Mouse (Mus musculus) MEL (cell line): ENCODE results near the gene Vsig10. TPM values are rescaled to one million over a fixed set of nuclear protein-coding genes. Genes with fewer than 3 reads are reported as not detected.

ENCODE experiments used
- DNase-seq: peaks from one replicate; pipeline ENCODE4 v3.0.0; 2011; ENCODE audit warnings: low read depth, low spot score
- H3K27ac ChIP-seq: 2 replicates; pipeline ENCODE4 v1.5.1; 2012; ENCODE audit warnings: low read depth, mild to moderate bottlenecking, control low read depth, low read length, moderate library complexity; ENCODE audit not compliant: control insufficient read depth
- H3K27me3 ChIP-seq, 2 experiments: fragments of 150-350 bp in 1 of 2; sonication (generic) in 1 of 2; 2 replicates each; pipeline ENCODE4 v1.6.1; 2012; ENCODE audit warnings: low read length in 2 of 2, mild to moderate bottlenecking in 2 of 2, improper control_type of control experiment in 1 of 2, moderate library complexity in 1 of 2; ENCODE audit not compliant: insufficient read depth in 2 of 2, control insufficient read depth in 1 of 2
- H3K36me3 ChIP-seq, 2 experiments: 2 replicates each; pipeline ENCODE4 v1.6.1; 2012 to 2014; ENCODE audit warnings: low read length in 2 of 2, improper control_type of control experiment in 1 of 2, inconsistent platforms in 1 of 2, mild to moderate bottlenecking in 1 of 2; ENCODE audit not compliant: insufficient read depth in 2 of 2, control insufficient read depth in 1 of 2
- H3K4me1 ChIP-seq, 2 experiments: fragments of 150-350 bp in 1 of 2; sonication (generic) in 1 of 2; 2 replicates each; pipeline ENCODE4 v1.6.1; 2012; ENCODE audit warnings: low read length in 2 of 2, improper control_type of control experiment in 1 of 2, mild to moderate bottlenecking in 1 of 2; ENCODE audit not compliant: insufficient read depth in 2 of 2, control insufficient read depth in 1 of 2
- H3K4me3 ChIP-seq, 2 experiments: fragments of 150-350 bp in 1 of 2; sonication (generic) in 1 of 2; 2 replicates each; pipeline ENCODE4 v1.5.1; 2012; ENCODE audit warnings: low read depth in 2 of 2, low read length in 2 of 2, mild to moderate bottlenecking in 2 of 2, moderate library complexity in 2 of 2, control low read depth in 1 of 2, improper control_type of control experiment in 1 of 2; ENCODE audit not compliant: control insufficient read depth in 1 of 2, insufficient read depth in 1 of 2
- H3K79me2 ChIP-seq: 2 replicates; pipeline ENCODE4 v1.6.1; 2012; ENCODE audit warnings: mild to moderate bottlenecking, low read length, moderate library complexity; ENCODE audit not compliant: control insufficient read depth, poor library complexity, insufficient read depth
- H3K9ac ChIP-seq: 2 replicates; pipeline ENCODE4 v1.6.1; 2012; ENCODE audit warnings: low read depth, mild to moderate bottlenecking, control low read depth, low read length, moderate library complexity; ENCODE audit not compliant: control insufficient read depth, poor library complexity, severe bottlenecking
- H3K9me3 ChIP-seq: fragments of 150-350 bp; sonication (generic); replicated peaks from 2 replicates; pipeline ENCODE4 v1.6.1; 2012; ENCODE audit warnings: mild to moderate bottlenecking, low read length, improper control_type of control experiment, moderate library complexity; ENCODE audit not compliant: insufficient read depth
- CHD1 ChIP-seq: IDR thresholded peaks from 2 replicates; pipeline ENCODE4 v1.6.1; 2012; ENCODE audit warnings: low read depth, mild to moderate bottlenecking, inconsistent platforms, low read length, improper control_type of control experiment
- CHD2 ChIP-seq: IDR thresholded peaks from 2 replicates; pipeline ENCODE4 v1.6.1; 2011; ENCODE audit warnings: low read length, improper control_type of control experiment
- CTCF ChIP-seq, 3 experiments: IDR thresholded peaks in 2 of 3; conservative IDR thresholded peaks in 1 of 3; 2 replicates each; pipeline ENCODE4 v1.5.1; 2011 to 2012; ENCODE audit warnings: low read length in 3 of 3, low read depth in 2 of 3, mild to moderate bottlenecking in 2 of 3, improper control_type of control experiment in 1 of 3, inconsistent platforms in 1 of 3, mixed read lengths in 1 of 3, moderate library complexity in 1 of 3; ENCODE audit not compliant: control insufficient read depth in 1 of 3, insufficient read depth in 1 of 3, poor library complexity in 1 of 3, severe bottlenecking in 1 of 3
- GABPA ChIP-seq: IDR thresholded peaks from 2 replicates; pipeline ENCODE4 v1.6.1; 2012; ENCODE audit warnings: low read depth, mild to moderate bottlenecking, inconsistent platforms, low read length, improper control_type of control experiment, moderate library complexity
- GATA1 ChIP-seq: IDR thresholded peaks from 2 replicates; pipeline ENCODE4 v1.6.1; 2011; ENCODE audit warnings: low read depth, low read length, improper control_type of control experiment
- HCFC1 ChIP-seq: IDR thresholded peaks from 2 replicates; pipeline ENCODE4 v1.6.1; 2012; ENCODE audit warnings: low read depth, mild to moderate bottlenecking, inconsistent platforms, low read length, improper control_type of control experiment, moderate library complexity
- JUND ChIP-seq: IDR thresholded peaks from 2 replicates; pipeline ENCODE4 v1.6.1; 2011; ENCODE audit warnings: low read depth, mild to moderate bottlenecking, improper control_type of control experiment, low read length
- KAT2A ChIP-seq: conservative IDR thresholded peaks from 2 replicates; pipeline ENCODE4 v1.6.1; 2012; ENCODE audit warnings: low read depth, low read length, improper control_type of control experiment, inconsistent platforms
- MAFK ChIP-seq: IDR thresholded peaks from 2 replicates; pipeline ENCODE4 v1.6.1; 2011; ENCODE audit warnings: low read depth, mild to moderate bottlenecking, low read length, improper control_type of control experiment, borderline replicate concordance
- MAZ ChIP-seq: IDR thresholded peaks from 2 replicates; pipeline ENCODE4 v1.6.1; 2012; ENCODE audit warnings: low read depth, mild to moderate bottlenecking, inconsistent platforms, low read length, improper control_type of control experiment
- MXI1 ChIP-seq: IDR thresholded peaks from 2 replicates; pipeline ENCODE4 v1.6.1; 2011; ENCODE audit warnings: mild to moderate bottlenecking, low read depth, low read length, improper control_type of control experiment
- MYC ChIP-seq: IDR thresholded peaks from 2 replicates; pipeline ENCODE4 v1.6.1; 2011; ENCODE audit warnings: low read depth, mild to moderate bottlenecking, low read length, improper control_type of control experiment, moderate library complexity
- NELFE ChIP-seq: IDR thresholded peaks from 2 replicates; pipeline ENCODE4 v1.6.1; 2011; ENCODE audit warnings: low read depth, low read length, improper control_type of control experiment
- NRF1 ChIP-seq: IDR thresholded peaks from 2 replicates; pipeline ENCODE4 v1.6.1; 2014; ENCODE audit warnings: low read depth, mild to moderate bottlenecking, inconsistent platforms, low read length, improper control_type of control experiment, moderate library complexity; ENCODE audit not compliant: poor library complexity, insufficient read depth, severe bottlenecking
- POLR2A ChIP-seq, 2 experiments: IDR thresholded peaks; 2 replicates each; pipeline ENCODE4 v1.6.1; 2011 to 2012; ENCODE audit warnings: low read length in 2 of 2, mild to moderate bottlenecking in 2 of 2, control low read depth in 1 of 2, improper control_type of control experiment in 1 of 2, low read depth in 1 of 2, moderate library complexity in 1 of 2; ENCODE audit not compliant: control insufficient read depth in 1 of 2, insufficient read depth in 1 of 2, poor library complexity in 1 of 2
- POLR2AphosphoS2 ChIP-seq: IDR thresholded peaks from 2 replicates; pipeline ENCODE4 v1.6.1; 2011; ENCODE audit warnings: low read length, improper control_type of control experiment
- RAD21 ChIP-seq: IDR thresholded peaks from 2 replicates; pipeline ENCODE4 v1.6.1; 2011; ENCODE audit warnings: mild to moderate bottlenecking, low read depth, low read length, improper control_type of control experiment
- RCOR1 ChIP-seq: IDR thresholded peaks from 2 replicates; pipeline ENCODE4 v1.6.1; 2012; ENCODE audit warnings: low read depth, mild to moderate bottlenecking, inconsistent platforms, low read length, improper control_type of control experiment
- SIN3A ChIP-seq: IDR thresholded peaks from 2 replicates; pipeline ENCODE4 v1.6.1; 2012; ENCODE audit warnings: low read length, improper control_type of control experiment, inconsistent platforms
- SMC3 ChIP-seq: IDR thresholded peaks from 2 replicates; pipeline ENCODE4 v1.6.1; 2011; ENCODE audit warnings: low read depth, low read length, improper control_type of control experiment
- TCF12 ChIP-seq: IDR thresholded peaks from 2 replicates; pipeline ENCODE4 v1.6.1; 2014; ENCODE audit warnings: low read depth, mild to moderate bottlenecking, inconsistent platforms, low read length, improper control_type of control experiment, moderate library complexity
- USF2 ChIP-seq, 2 experiments: IDR thresholded peaks; 2 replicates each; pipeline ENCODE4 v1.6.1; 2011 to 2012; ENCODE audit warnings: improper control_type of control experiment in 2 of 2, low read length in 2 of 2, borderline replicate concordance in 1 of 2, inconsistent platforms in 1 of 2, low read depth in 1 of 2, mild to moderate bottlenecking in 1 of 2; ENCODE audit not compliant: insufficient read depth in 1 of 2
- ZC3H11A ChIP-seq: IDR thresholded peaks from 2 replicates; pipeline ENCODE4 v1.6.1; 2012; ENCODE audit warnings: low read depth, mild to moderate bottlenecking, inconsistent platforms, low read length, improper control_type of control experiment
- ZKSCAN1 ChIP-seq: IDR thresholded peaks from 2 replicates; pipeline ENCODE4 v1.6.1; 2012; ENCODE audit warnings: low read depth, mild to moderate bottlenecking, inconsistent platforms, low read length, improper control_type of control experiment, moderate library complexity
- ZNF384 ChIP-seq: IDR thresholded peaks from 2 replicates; pipeline ENCODE4 v1.6.1; 2012; ENCODE audit warnings: low read depth, mild to moderate bottlenecking, inconsistent platforms, low read length, improper control_type of control experiment
- polyA plus RNA-seq, 2 experiments: library from polyadenylated mRNA; stranded (reverse) in 1 of 2; unstranded in 1 of 2; fragments of >175 nt in 1 of 2; fragments of >200 nt in 1 of 2; gene quantifications; 2 replicates each; pipeline versions ENCODE4 v1.2.1 to v1.2.4; 2012; ENCODE audit warnings: low replicate concordance in 2 of 2, low read depth in 1 of 2; ENCODE audit not compliant: insufficient read length in 2 of 2, insufficient read depth in 1 of 2, missing spikeins in 1 of 2
- total RNA-seq: library from RNA; depleted of rRNA; stranded (reverse); fragments of 300-350 nt; gene quantifications from 2 replicates; pipeline ENCODE4 v1.2.3, GENCODE M21; 2012

Vsig10 gene
- total and polyA plus RNA-seq, 3 experiments, result 5.3 to 8.9 TPM; not detected in 1

- no peak for DNase-seq
- Histone ChIP-seq H3K9ac (no peak overlapping the region), H3K9me3 (no peaks in the 10 kb centered on the region), H3K4me3 (no peak overlapping the region), H3K4me1 (peaks cover 0 to 4% of the 10 kb centered on the region in 2 experiments; a peak in 1 of 4 replicates), H3K79me2 (no peaks in the 10 kb centered on the region), H3K36me3 (peaks cover 0 to 4% of the 10 kb centered on the region in 2 experiments; a peak in 1 of 4 replicates), H3K27me3 (no peaks in the 10 kb centered on the region), H3K27ac (no peak overlapping the region)
- TF ChIP-seq MAFK, result no peak
- no peak for TF ChIP-seq MAZ
- no peak for TF ChIP-seq CTCF (IDR thresholded peaks at IDR 0.05 in 2 of 3, conservative IDR thresholded peaks at IDR 0.05 in 1 of 3; ENCODE audit: control insufficient read depth in 1 of 3, insufficient read depth in 1 of 3, low read depth in 2 of 3, low read length in 3 of 3, poor library complexity in 1 of 3, severe bottlenecking in 1 of 3)
- no peak for TF ChIP-seq POLR2A (IDR thresholded peaks at IDR 0.05; ENCODE audit: control insufficient read depth in 1 of 2, insufficient read depth in 1 of 2, low read depth in 1 of 2, low read length in 2 of 2, poor library complexity in 1 of 2)
- TF ChIP-seq CHD2, result no peak
- no peak for TF ChIP-seq GABPA
- no peak for TF ChIP-seq CHD1
- no peak for TF ChIP-seq RAD21
- no peak for TF ChIP-seq KAT2A
- no peak for TF ChIP-seq TCF12
- no peak for TF ChIP-seq MYC
- TF ChIP-seq SIN3A, result no peak
- no peak for TF ChIP-seq SMC3
- no peak for TF ChIP-seq USF2 (IDR thresholded peaks at IDR 0.05; ENCODE audit: borderline replicate concordance in 1 of 2, insufficient read depth in 1 of 2, low read depth in 1 of 2, low read length in 2 of 2)
- no peak for TF ChIP-seq JUND
- no peak for TF ChIP-seq NELFE
- no peak for TF ChIP-seq HCFC1
- TF ChIP-seq MXI1, result no peak
- no peak for TF ChIP-seq ZKSCAN1
- TF ChIP-seq ZNF384, result no peak
Observed at GRCm38 (mm10) chr5:117367206-117367605, 48.3 kb downstream of the Vsig10 start.

- Histone ChIP-seq H3K27ac (no peak overlapping the region), H3K9me3 (no peaks in the 10 kb centered on the region), H3K79me2 (no peaks in the 10 kb centered on the region), H3K36me3 (peaks cover 0 to 4% of the 10 kb centered on the region in 2 experiments; a peak in 1 of 4 replicates)
- no peak for TF ChIP-seq GATA1
- no peak for TF ChIP-seq JUND
- TF ChIP-seq NRF1, result no peak
- no peak for TF ChIP-seq CHD1
- no peak for TF ChIP-seq RCOR1
- no peak for TF ChIP-seq ZC3H11A
- no peak for TF ChIP-seq POLR2AphosphoS2
- TF ChIP-seq, all 39 proteins: peak for 0
- no peak overlapping the region for H3K9ac ChIP-seq
- no peak overlapping the region for H3K4me3 ChIP-seq
- DNase-seq, result no peak
- H3K4me1 ChIP-seq, result no peaks in the 10 kb centered on the region; a peak in 1 of 4 replicates
- no peaks in the 10 kb centered on the region for H3K27me3 ChIP-seq
Observed at GRCm38 (mm10) chr5:117370592-117370991, 51.7 kb downstream of the Vsig10 start.
